Mouse (Mus musculus) kidney, adult 10 weeks (tissue): Measurements from ENCODE around the gene Ankrd33. TPM values are rescaled to one million over a fixed set of nuclear protein-coding genes. Genes with fewer than 3 reads are reported as not detected.

Experiments used
- polyA plus RNA-seq: library from polyadenylated mRNA; stranded (reverse); fragments of 350-450 nt; fragmentation: Illumina TruSeq; extraction: RNeasy Lipid Tissue Mini Kit (QIAGEN cat#74804); gene quantifications from one replicate; pipeline ENCODE4 v1.2.3, GENCODE M21; 2014; ENCODE audit warnings: low read depth, low replicate concordance

Gene Ankrd33
- not detected for polyA plus RNA-seq

GRCm38 (mm10) chr15:101115511-101116110 is at the start of gene Ankrd33:
Gene Ankrd33, plus strand, starts transcription at chr15:101115755.

GRCm38 (mm10) chr15:101077813-101078730 is 37.5 kb upstream of the Ankrd33 start, which contains the start of gene Fignl2:
Gene Fignl2, minus strand, starts transcription at chr15:101078567.

GRCm38 (mm10) chr15:101128181-101129089 is 12.9 kb downstream of the Ankrd33 start, which contains the start of gene Acvrl1:
Gene Acvrl1, plus strand, starts transcription at chr15:101128522.

Other genes starting within 250 kb of the Ankrd33 start
- 0.36 TPM for gene Scn8a, start 245.9 kb upstream of the Ankrd33 start, polyA plus RNA-seq
- not detected for gene Gm47841, start 68.4 kb upstream of the Ankrd33 start, polyA plus RNA-seq
- gene Fignl2, start 37.2 kb upstream of the Ankrd33 start, polyA plus RNA-seq = 1.1 TPM
- gene Acvrl1, start 12.8 kb downstream of the Ankrd33 start, polyA plus RNA-seq = 0.97 TPM
- gene Acvr1b, start 58.3 kb downstream of the Ankrd33 start, polyA plus RNA-seq = 13.8 TPM
- 0.28 TPM for gene Grasp, start 108.4 kb downstream of the Ankrd33 start, polyA plus RNA-seq
- gene Nr4a1, start 138.5 kb downstream of the Ankrd33 start, polyA plus RNA-seq = 1.5 TPM
- not detected for gene Atg101, start 168.5 kb downstream of the Ankrd33 start, polyA plus RNA-seq
- not detected for gene 6030408B16Rik, start 177.5 kb downstream of the Ankrd33 start, polyA plus RNA-seq